Mouse (Mus musculus) heart, adult 2 months (tissue): ENCODE data around the gene Snrnp40. TPM values are rescaled to one million over a fixed set of nuclear protein-coding genes. Genes with fewer than 3 reads are reported as not detected.
A peak's percentile ranks its signal among the peaks of the same experiment; 100 is the strongest.

Source experiments
- DNase-seq, 2 experiments: peaks; one replicate each; pipeline ENCODE4 v3.0.0; 2021
- H3K27ac ChIP-seq: fragments of 200-600 bp; 2 replicates; pipeline ENCODE4 v1.8.1; 2022
- H3K27me3 ChIP-seq: fragments of 200-500 bp; 2 replicates; pipeline ENCODE4 v1.6.1; 2012; ENCODE audit warnings: mild to moderate bottlenecking, low read length, inconsistent platforms, mixed read lengths; ENCODE audit not compliant: control insufficient read depth, insufficient read depth
- H3K36me3 ChIP-seq: fragments of 200-500 bp; 2 replicates; pipeline ENCODE4 v1.6.1; 2012; ENCODE audit warnings: low read length, inconsistent platforms; ENCODE audit not compliant: control insufficient read depth, insufficient read depth
- H3K4me1 ChIP-seq: fragments of 200-500 bp; 2 replicates; pipeline ENCODE4 v1.6.1; 2011; ENCODE audit warnings: low read length; ENCODE audit not compliant: control insufficient read depth, insufficient read depth
- H3K4me3 ChIP-seq: fragments of 200-600 bp; 2 replicates; pipeline ENCODE4 v1.8.1; 2022
- H3K79me2 ChIP-seq: fragments of 200-500 bp; replicated peaks from 2 replicates; pipeline ENCODE4 v1.6.1; 2012; ENCODE audit warnings: mild to moderate bottlenecking, inconsistent platforms, low read length, moderate library complexity, mixed read lengths; ENCODE audit not compliant: control insufficient read depth, insufficient read depth
- H3K9ac ChIP-seq: fragments of 200-500 bp; 2 replicates; pipeline ENCODE4 v1.6.1; 2012; ENCODE audit warnings: low read depth, mild to moderate bottlenecking, control low read depth, inconsistent platforms, low read length, mixed read lengths
- CTCF ChIP-seq: fragments of 200-600 bp; IDR thresholded peaks from 2 replicates; pipeline ENCODE4 v1.8.1; 2022; ENCODE audit warnings: antibody characterized with exemption, mild to moderate bottlenecking, moderate library complexity
- EP300 ChIP-seq: fragments of 200-500 bp; IDR thresholded peaks from 2 replicates; pipeline ENCODE4 v1.6.1; 2011; ENCODE audit warnings: low read depth, low read length, control low read depth; ENCODE audit not compliant: insufficient read depth
- POLR2A ChIP-seq: fragments of 200-500 bp; IDR thresholded peaks from 2 replicates; pipeline ENCODE4 v1.6.1; 2011; ENCODE audit warnings: mild to moderate bottlenecking, low read depth, low read length, control low read depth; ENCODE audit not compliant: insufficient read depth
- WGBS: fragments of 180-500 bp; shearing (Covaris S2); methylation state at CpG from one replicate; pipeline ENCODE4 v1.1.7; 2018; 5-methylcytosine and 5-hydroxymethylcytosine counted together
- intact Hi-C: fragments of 180-260 bp; cut with DNase I; formaldehyde crosslinking; loops from one replicate; pipeline ENCODE4 v1.15.1; 2025
- polyA plus RNA-seq: library from polyadenylated mRNA; depleted of rRNA; stranded (reverse); fragments of >200 nt; gene quantifications from 2 replicates; pipeline ENCODE4 v1.2.3, GENCODE M21; 2012
- total RNA-seq, 2 experiments: library from RNA; stranded (reverse); gene quantifications; 2 replicates each; pipeline ENCODE4 v1.2.3; 2021

The Snrnp40 gene
- total and polyA plus RNA-seq, 3 experiments = 14.5 to 15.7 (median 14.9) TPM

GRCm38 (mm10) chr4:130318122-130318521 is 41.8 kb upstream of the Snrnp40 start:
- intact Hi-C loops = no loop called here
- DNase-seq = no peak
- Histone ChIP-seq H3K4me3 (no peak overlapping the region), H3K27me3 (no peaks in the 10 kb centered on the region), H3K4me1 (0 out of 2 replicates have a peak, but pooled peaks cover 1% of the 10 kb centered on the region), H3K9ac (no peak overlapping the region), H3K79me2 (no peaks in the 10 kb centered on the region), H3K36me3 (peaks cover 3% of the 10 kb centered on the region), H3K27ac (no peak overlapping the region)
- 76% methylated on average over 3 of the region's 3 CpGs for WGBS
- no peak for TF ChIP-seq POLR2A
- TF ChIP-seq CTCF = no peak
- no peak for TF ChIP-seq EP300

GRCm38 (mm10) chr4:130319564-130319963 is 40.4 kb upstream of the Snrnp40 start:
- no peak for DNase-seq
- Histone ChIP-seq H3K27me3 (no peaks in the 10 kb centered on the region), H3K36me3 (no peaks in the 10 kb centered on the region), H3K4me1 (peaks cover 1% of the 10 kb centered on the region; the same call in 1 of the 2 replicates), H3K4me3 (no peak overlapping the region), H3K9ac (no peak overlapping the region), H3K27ac (no peak overlapping the region), H3K79me2 (no peaks in the 10 kb centered on the region)
- intact Hi-C loops = no loop called here
- TF ChIP-seq POLR2A (no peak), EP300 (no peak), CTCF (no peak)
- 84% methylated on average over 7 of the region's 7 CpGs for WGBS

GRCm38 (mm10) chr4:130321640-130322039 is 38.3 kb upstream of the Snrnp40 start:
- H3K27ac ChIP-seq = no peak overlapping the region
- DNase-seq = no peak
- H3K4me3 ChIP-seq = no peak overlapping the region
- no peak for TF ChIP-seq EP300
- TF ChIP-seq POLR2A = no peak
- TF ChIP-seq CTCF = no peak
- intact Hi-C loops = no loop called here
- no peaks in the 10 kb centered on the region for H3K27me3 ChIP-seq
- peaks cover 1% of the 10 kb centered on the region; the same call in 1 of the 2 replicates for H3K4me1 ChIP-seq
- no peaks in the 10 kb centered on the region for H3K79me2 ChIP-seq
- no peak overlapping the region for H3K9ac ChIP-seq
- 84% methylated on average over 7 of the region's 7 CpGs for WGBS
- H3K36me3 ChIP-seq = no peaks in the 10 kb centered on the region

GRCm38 (mm10) chr4:130322567-130322966 is 37.4 kb upstream of the Snrnp40 start:
- no peaks in the 10 kb centered on the region for H3K79me2 ChIP-seq
- no peak overlapping the region for H3K9ac ChIP-seq
- H3K27ac ChIP-seq = no peak overlapping the region; the same call in 1 of the 2 replicates
- intact Hi-C loops = no loop called here
- DNase-seq = no peak
- H3K27me3 ChIP-seq = no peaks in the 10 kb centered on the region
- TF ChIP-seq POLR2A = no peak
- no peak for TF ChIP-seq CTCF
- H3K36me3 ChIP-seq = no peaks in the 10 kb centered on the region
- H3K4me1 ChIP-seq = peaks cover 1% of the 10 kb centered on the region; the same call in 1 of the 2 replicates
- 67% methylated on average over 7 of the region's 7 CpGs for WGBS
- H3K4me3 ChIP-seq = no peak overlapping the region

GRCm38 (mm10) chr4:130323165-130323564 is 36.8 kb upstream of the Snrnp40 start:
- no peaks in the 10 kb centered on the region for H3K36me3 ChIP-seq

GRCm38 (mm10) chr4:130323607-130324006 is 36.3 kb upstream of the Snrnp40 start:
- Histone ChIP-seq H3K36me3 (no peaks in the 10 kb centered on the region), H3K9ac (no peak overlapping the region), H3K27me3 (no peaks in the 10 kb centered on the region), H3K4me1 (peaks cover 1% of the 10 kb centered on the region; the same call in 1 of the 2 replicates), H3K4me3 (no peak overlapping the region), H3K79me2 (no peaks in the 10 kb centered on the region), H3K27ac (peak overlapping the region; percentile 76)
- DNase-seq = peak in 1 of 2 experiments; percentile 62
- intact Hi-C loops = no loop called here
- 22% methylated on average over 5 of the region's 5 CpGs for WGBS
- TF ChIP-seq EP300 (peak; percentile 39; the same call in 1 of the 2 replicates), POLR2A (no peak)

More at GRCm38 (mm10) chr4:130323165-130323564, 36.8 kb upstream of the Snrnp40 start:
- Histone ChIP-seq H3K9ac (no peak overlapping the region), H3K4me1 (peaks cover 1% of the 10 kb centered on the region; the same call in 1 of the 2 replicates), H3K79me2 (no peaks in the 10 kb centered on the region), H3K4me3 (no peak overlapping the region), H3K27ac (peak overlapping the region; percentile 76), H3K27me3 (no peaks in the 10 kb centered on the region)
- DNase-seq = no peak
- intact Hi-C loops = no loop called here
- no peak for TF ChIP-seq EP300
- no peak for TF ChIP-seq CTCF
- no peak for TF ChIP-seq POLR2A
- WGBS = 22% methylated on average over 1 of the region's 1 CpGs
